Mouse (Mus musculus) small intestine, adult 2 months (tissue): Measurements from ENCODE around the gene Isx.

ENCODE experiments used
- CTCF ChIP-seq: fragments of 200-500 bp; IDR thresholded peaks from 2 replicates; pipeline ENCODE4 v1.5.1; 2012; ENCODE audit warnings: low read depth, mild to moderate bottlenecking, control low read depth, inconsistent platforms, low read length, moderate library complexity, mixed read lengths; ENCODE audit not compliant: insufficient replicate concordance, insufficient read length; ENCODE audit errors: extremely low read depth
- POLR2A ChIP-seq: fragments of 200-500 bp; IDR thresholded peaks from 2 replicates; pipeline ENCODE4 v1.6.1; 2012; ENCODE audit warnings: low read depth, mild to moderate bottlenecking, control low read depth, inconsistent platforms, low read length, moderate library complexity

- TF ChIP-seq CTCF (peak; percentile 57; the same call in 1 of the 2 replicates), POLR2A (peak; percentile 69; the same call in 1 of the 2 replicates)
Observed at GRCm38 (mm10) chr8:74872940-74873339, at the start of gene Isx.
